Mouse (Mus musculus): ENCODE data around the gene Gpsm2. TPM values are rescaled to one million over a fixed set of nuclear protein-coding genes. Genes with fewer than 3 reads are reported as not detected.

Gpsm2 gene
- total and polyA plus RNA-seq, 2 experiments from 2014 or later: 14.2 to 16.6 TPM

DNA sequence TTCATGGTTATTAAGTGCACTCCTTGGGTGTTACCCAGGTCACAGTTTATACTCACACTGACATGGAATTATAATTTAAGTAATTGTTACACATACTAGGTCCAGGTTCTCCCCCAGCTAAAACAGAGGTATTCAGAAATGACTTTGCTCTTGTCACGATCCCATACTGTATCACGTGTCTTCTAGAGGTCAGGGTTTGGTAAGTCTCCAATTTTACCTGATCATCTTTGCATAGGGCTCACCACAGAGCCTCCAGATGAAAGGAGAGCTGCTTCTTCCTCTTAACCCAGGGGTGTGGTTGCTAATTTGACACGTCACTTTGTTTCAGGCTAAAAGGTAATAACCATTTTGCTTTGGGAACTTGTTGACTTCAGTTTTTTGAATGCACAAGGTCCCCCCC is 77.3 kb downstream of the Gpsm2 start:
- H3K9ac ChIP-seq: no peak overlapping the region
- H3K36me3 ChIP-seq (ENCODE audit: insufficient read depth): peaks cover 37% of the 10 kb centered on the region
- no peaks in the 10 kb centered on the region for H3K9me3 ChIP-seq (ENCODE audit: low read length)
- ATAC-seq: no peak
- no peaks in the 10 kb centered on the region for H3K27me3 ChIP-seq (ENCODE audit: insufficient read depth, low read length)
- no peak overlapping the region for H3K4me3 ChIP-seq (ENCODE audit: low read depth, low read length)
- WGBS: 93% methylated on average over 3 of the region's 3 CpGs
- TF ChIP-seq CTCF (IDR thresholded peaks at IDR 0.05; ENCODE audit: low read depth): no peak
- no peaks in the 10 kb centered on the region for H3K4me1 ChIP-seq (ENCODE audit: insufficient read depth)
- no peak overlapping the region for H3K27ac ChIP-seq (ENCODE audit: low read depth, low read length)
- DNase-seq: no peak
- no peak overlapping the region for H3K4me2 ChIP-seq (ENCODE audit: low read depth)

DNA sequence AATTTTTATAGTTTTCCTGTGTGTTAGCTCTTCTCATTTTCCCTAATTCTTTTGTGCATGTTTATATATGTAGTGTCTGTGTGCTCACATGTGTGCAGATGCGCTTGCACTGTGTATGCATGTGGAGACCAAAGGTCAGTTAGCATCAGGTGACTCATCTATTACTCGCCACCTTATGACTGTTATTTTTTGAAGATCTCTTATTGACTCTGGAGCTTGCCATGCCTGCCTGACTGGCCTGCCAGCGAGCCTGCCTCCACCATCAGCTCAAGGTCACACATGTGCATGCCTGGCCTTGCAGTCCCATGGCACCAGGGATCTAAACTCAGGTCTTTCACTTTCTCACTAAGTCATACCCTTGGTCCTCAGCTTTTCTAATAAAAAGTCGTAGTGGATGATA is 81.1 kb downstream of the Gpsm2 start:
- DNase-seq (no peak), ATAC-seq (no peak)
- H3K4me1 ChIP-seq (ENCODE audit: insufficient read depth): no peaks in the 10 kb centered on the region
- no peak overlapping the region for H3K4me2 ChIP-seq (ENCODE audit: low read depth)
- H3K36me3 ChIP-seq (ENCODE audit: insufficient read depth): peaks cover 49% of the 10 kb centered on the region
- no peaks in the 10 kb centered on the region for H3K27me3 ChIP-seq (ENCODE audit: insufficient read depth, low read length)
- WGBS: 92% methylated on average over 4 of the region's 4 CpGs
- H3K9ac ChIP-seq: no peak overlapping the region
- no peak overlapping the region for H3K27ac ChIP-seq (ENCODE audit: low read depth, low read length)
- no peak for TF ChIP-seq CTCF (IDR thresholded peaks at IDR 0.05; ENCODE audit: low read depth)
- H3K9me3 ChIP-seq (ENCODE audit: low read length): no peaks in the 10 kb centered on the region
- H3K4me3 ChIP-seq (ENCODE audit: low read depth, low read length): no peak overlapping the region

DNA sequence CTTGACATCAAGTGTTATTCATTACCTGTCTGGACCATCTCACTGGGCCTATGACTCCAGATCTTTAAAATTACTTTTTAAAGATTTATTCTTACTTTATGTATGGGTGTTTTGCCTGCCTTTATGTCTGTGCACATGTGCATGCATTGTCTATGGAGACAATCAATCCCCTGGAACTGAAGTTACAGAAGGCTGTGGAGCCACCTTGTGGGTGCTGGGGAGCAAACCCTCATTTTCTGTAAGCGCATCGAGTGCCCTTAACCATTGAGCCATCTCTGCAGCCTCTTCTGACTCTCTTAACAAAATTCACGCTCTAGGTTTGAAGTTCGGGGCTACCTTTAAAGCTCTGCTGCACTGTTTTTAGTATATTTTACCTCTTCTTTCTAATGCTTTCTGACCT is 82.7 kb downstream of the Gpsm2 start:
- peak; percentile 46 for TF ChIP-seq CTCF (IDR thresholded peaks at IDR 0.05; ENCODE audit: low read depth)
- WGBS: 68% methylated on average over 4 of the region's 4 CpGs
- no peaks in the 10 kb centered on the region for H3K4me1 ChIP-seq (ENCODE audit: insufficient read depth)
- ATAC-seq (peak; percentile 58; the same call in 1 of the 2 replicates), DNase-seq (peak; percentile 14)
- no peak overlapping the region for H3K4me2 ChIP-seq (ENCODE audit: low read depth)
- H3K9ac ChIP-seq: no peak overlapping the region
- H3K36me3 ChIP-seq (ENCODE audit: insufficient read depth): peaks cover 45% of the 10 kb centered on the region
- no peak overlapping the region for H3K27ac ChIP-seq (ENCODE audit: low read depth, low read length)
- H3K4me3 ChIP-seq (ENCODE audit: low read depth, low read length): no peak overlapping the region
- no peaks in the 10 kb centered on the region for H3K27me3 ChIP-seq (ENCODE audit: insufficient read depth, low read length)
- H3K9me3 ChIP-seq (ENCODE audit: low read length): no peaks in the 10 kb centered on the region

DNA sequence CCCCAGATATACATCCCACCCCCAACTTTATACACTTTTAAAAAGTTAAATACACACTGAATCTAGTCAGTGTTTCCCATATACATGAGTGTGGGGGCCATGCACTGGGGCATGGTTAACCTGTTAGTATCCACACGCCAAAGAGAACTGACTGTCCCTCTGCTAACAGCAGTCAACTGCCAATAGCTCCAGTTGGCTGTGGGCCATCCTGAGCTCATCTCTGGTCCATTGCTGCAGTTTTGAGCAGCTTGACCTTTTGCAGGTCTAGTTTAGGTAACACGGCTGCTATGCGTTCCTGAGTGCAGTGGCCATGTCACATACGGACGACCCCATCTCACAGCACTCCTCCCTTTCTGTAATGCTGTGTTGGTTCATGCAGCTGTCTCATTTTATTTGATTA is 87.3 kb downstream of the Gpsm2 start:
- TF ChIP-seq CTCF (IDR thresholded peaks at IDR 0.05; ENCODE audit: low read depth): no peak
- 93% methylated on average over 5 of the region's 5 CpGs for WGBS

More for the DNA sequence above, 87.3 kb downstream of the Gpsm2 start:
- ATAC-seq (no peak), DNase-seq (no peak)
- Histone ChIP-seq H3K9ac (no peak overlapping the region), H3K4me2 (ENCODE audit: low read depth) (no peak overlapping the region), H3K36me3 (ENCODE audit: insufficient read depth) (peaks cover 26% of the 10 kb centered on the region), H3K27me3 (ENCODE audit: insufficient read depth, low read length) (no peaks in the 10 kb centered on the region), H3K27ac (ENCODE audit: low read depth, low read length) (no peak overlapping the region), H3K4me3 (ENCODE audit: low read depth, low read length) (no peak overlapping the region), H3K4me1 (ENCODE audit: insufficient read depth) (no peaks in the 10 kb centered on the region), H3K9me3 (ENCODE audit: low read length) (no peaks in the 10 kb centered on the region)

Other genes starting within 250 kb of the Gpsm2 start
- 0.85 and 1.8 TPM in 2 replicates for gene 1700013F07Rik, start 188.2 kb downstream of the Gpsm2 start, total RNA-seq (2014; rRNA removed)
- gene 1700013F07Rik, start 188.2 kb downstream of the Gpsm2 start, polyA plus RNA-seq (2015; fragmentation: Nextera tagmentation; extraction: Ambion mirVana): 3.0 and 4.5 TPM in 2 replicates
- 9.2 and 11.5 TPM in 2 replicates for gene 5330417C22Rik, start 185.8 kb downstream of the Gpsm2 start, total RNA-seq (2014; rRNA removed)
- 16.6 and 17.5 TPM in 2 replicates for gene 5330417C22Rik, start 185.8 kb downstream of the Gpsm2 start, polyA plus RNA-seq (2015; fragmentation: Nextera tagmentation; extraction: Ambion mirVana)
- gene Tmem167b, start 159.8 kb downstream of the Gpsm2 start, total RNA-seq (2014; rRNA removed): 59.6 and 70.2 TPM in 2 replicates
- 42.5 and 50.0 TPM in 2 replicates for gene Tmem167b, start 159.8 kb downstream of the Gpsm2 start, polyA plus RNA-seq (2015; fragmentation: Nextera tagmentation; extraction: Ambion mirVana)
- gene Taf13, start 150.6 kb downstream of the Gpsm2 start, total RNA-seq (2014; rRNA removed): 10.8 and 13.8 TPM in 2 replicates
- gene Taf13, start 150.6 kb downstream of the Gpsm2 start, polyA plus RNA-seq (2015; fragmentation: Nextera tagmentation; extraction: Ambion mirVana): 41.0 and 46.4 TPM in 2 replicates
- gene Wdr47, start 131.0 kb downstream of the Gpsm2 start, total RNA-seq (2014; rRNA removed): 107 and 110 TPM in 2 replicates
- gene Wdr47, start 131.0 kb downstream of the Gpsm2 start, polyA plus RNA-seq (2015; fragmentation: Nextera tagmentation; extraction: Ambion mirVana): 72.4 and 90.1 TPM in 2 replicates
- gene Clcc1, start 68.4 kb downstream of the Gpsm2 start, total RNA-seq (2014; rRNA removed): 43.9 and 84.0 TPM in 2 replicates
- gene Clcc1, start 68.4 kb downstream of the Gpsm2 start, polyA plus RNA-seq (2015; fragmentation: Nextera tagmentation; extraction: Ambion mirVana): 47.5 and 48.8 TPM in 2 replicates
- gene Aknad1, start 17.3 kb upstream of the Gpsm2 start, total RNA-seq (2014; rRNA removed): under 0.01 TPM in 1 of 2 replicates, not detected in the other
- gene Aknad1, start 17.3 kb upstream of the Gpsm2 start, polyA plus RNA-seq (2015; fragmentation: Nextera tagmentation; extraction: Ambion mirVana): not detected in 2 replicates
- gene Stxbp3, start 118.2 kb upstream of the Gpsm2 start, total RNA-seq (2014; rRNA removed): 9.5 and 9.7 TPM in 2 replicates
- 8.2 and 11.2 TPM in 2 replicates for gene Stxbp3, start 118.2 kb upstream of the Gpsm2 start, polyA plus RNA-seq (2015; fragmentation: Nextera tagmentation; extraction: Ambion mirVana)
- gene Fndc7, start 167.7 kb upstream of the Gpsm2 start, total RNA-seq (2014; rRNA removed): 0.24 TPM in 1 of 2 replicates, not detected in the other
- gene Fndc7, start 167.7 kb upstream of the Gpsm2 start, polyA plus RNA-seq (2015; fragmentation: Nextera tagmentation; extraction: Ambion mirVana): not detected in 2 replicates
- 24.9 and 33.4 TPM in 2 replicates for gene Prpf38b, start 189.4 kb upstream of the Gpsm2 start, total RNA-seq (2014; rRNA removed)
- gene Prpf38b, start 189.4 kb upstream of the Gpsm2 start, polyA plus RNA-seq (2015; fragmentation: Nextera tagmentation; extraction: Ambion mirVana): 17.5 and 34.3 TPM in 2 replicates
- gene Henmt1, start 217.6 kb upstream of the Gpsm2 start, total RNA-seq (2014; rRNA removed): 0.24 and 9.9 TPM in 2 replicates
- 2.2 and 2.4 TPM in 2 replicates for gene Henmt1, start 217.6 kb upstream of the Gpsm2 start, polyA plus RNA-seq (2015; fragmentation: Nextera tagmentation; extraction: Ambion mirVana)
- not detected in 2 replicates for gene Gm9857, start 218.1 kb upstream of the Gpsm2 start, total RNA-seq (2014; rRNA removed)
- gene Gm9857, start 218.1 kb upstream of the Gpsm2 start, polyA plus RNA-seq (2015; fragmentation: Nextera tagmentation; extraction: Ambion mirVana): 0.52 TPM in 1 of 2 replicates, not detected in the other